Mouse (Mus musculus): ENCODE data around the gene Rusc2.

DNA sequence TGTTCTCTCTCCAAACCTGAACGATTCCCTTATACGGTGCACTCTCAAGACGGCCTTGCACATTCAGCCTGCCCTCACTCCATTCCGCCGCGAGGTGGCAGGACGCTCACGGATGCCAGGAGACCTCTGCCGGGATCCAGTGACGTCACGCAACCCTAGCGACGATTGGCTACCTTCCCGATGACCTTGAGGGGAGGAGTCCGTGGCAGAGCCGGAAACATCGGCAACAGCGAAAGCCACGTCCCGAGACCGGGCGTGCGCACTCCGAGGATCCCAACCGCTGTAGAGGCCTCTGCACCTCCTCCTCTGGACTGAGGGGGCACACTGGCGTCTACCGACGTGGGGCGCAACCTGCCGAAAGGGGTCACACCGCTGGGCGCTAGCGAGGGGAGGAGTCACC, 60.3 kb downstream of the Rusc2 start:
- no peak for TF ChIP-seq CHD2 (IDR thresholded peaks at IDR 0.05; ENCODE audit: low read length)
- peak; percentile 94 for TF ChIP-seq SMC3 (IDR thresholded peaks at IDR 0.05; ENCODE audit: low read depth, low read length)
- peak; percentile 61 to 97 (median 71) for TF ChIP-seq CTCF (IDR thresholded peaks at IDR 0.05 in 2 of 3, conservative IDR thresholded peaks at IDR 0.05 in 1 of 3; ENCODE audit: control insufficient read depth in 1 of 3, insufficient read depth in 1 of 3, low read depth in 2 of 3, low read length in 3 of 3, poor library complexity in 1 of 3, severe bottlenecking in 1 of 3)
- TF ChIP-seq TAL1 (IDR thresholded peaks at IDR 0.05; ENCODE audit: low read length) = no peak
- TF ChIP-seq EP300 (IDR thresholded peaks at IDR 0.05; ENCODE audit: low read depth in 1 of 2, low read length in 2 of 2) = 0 out of 4 replicates have a peak, but pooled peaks of 1 of the 2 experiments have one; percentile 20
- TF ChIP-seq SIN3A (IDR thresholded peaks at IDR 0.05; ENCODE audit: low read length) = peak; percentile 84
- TF ChIP-seq NRF1 (IDR thresholded peaks at IDR 0.05; ENCODE audit: insufficient read depth, low read depth, low read length, poor library complexity, severe bottlenecking) = peak; percentile 73
- peak; percentile 86 for TF ChIP-seq MAZ (IDR thresholded peaks at IDR 0.05; ENCODE audit: low read depth, low read length)
- TF ChIP-seq POLR2AphosphoS2 (IDR thresholded peaks at IDR 0.05; ENCODE audit: low read length) = no peak
- TF ChIP-seq MAX (IDR thresholded peaks at IDR 0.05; ENCODE audit: low read length) = peak; percentile 54; the same call in 1 of the 2 replicates
- no peak for TF ChIP-seq GATA1 (IDR thresholded peaks at IDR 0.05; ENCODE audit: low read depth, low read length)

Measured in MEL (cell line).